Mouse (Mus musculus): ENCODE measurements around the gene Bcas3. TPM values are rescaled to one million over a fixed set of nuclear protein-coding genes. Genes with fewer than 3 reads are reported as not detected.

Bcas3 gene
- polyA plus RNA-seq, 1 experiment from 2014 or later = 16.7 TPM

GRCm38 (mm10) chr11:85800380-85800779 lies 447.4 kb downstream of the Bcas3 start:
- H3K4me3 ChIP-seq (replicated peaks) = no peak overlapping the region
- H3K9ac ChIP-seq = no peak overlapping the region
- H3K27me3 ChIP-seq (replicated peaks) = 0 out of 2 replicates have a peak, but pooled peaks cover 7% of the 10 kb centered on the region
- no peaks in the 10 kb centered on the region for H3K36me3 ChIP-seq
- 69% methylated on average over 11 of the region's 11 CpGs for WGBS
- no peak for ATAC-seq (ENCODE audit: insufficient read depth, low FRiP score, low read depth)
- H3K9me3 ChIP-seq = no peaks in the 10 kb centered on the region
- H3K4me2 ChIP-seq = no peak overlapping the region
- no peak overlapping the region for H3K27ac ChIP-seq
- H3K4me1 ChIP-seq = no peaks in the 10 kb centered on the region

- no peak overlapping the region for H3K27ac ChIP-seq
- H3K9me3 ChIP-seq = no peaks in the 10 kb centered on the region
- 47% methylated on average over 5 of the region's 5 CpGs for whole genome bisulfite sequencing
- no peak overlapping the region for H3K4me3 ChIP-seq (replicated peaks)
- no peaks in the 10 kb centered on the region for H3K36me3 ChIP-seq
- no peaks in the 10 kb centered on the region for H3K27me3 ChIP-seq (replicated peaks)
- ATAC-seq (ENCODE audit: insufficient read depth, low FRiP score, low read depth) = peak; percentile 93
- H3K4me2 ChIP-seq = no peak overlapping the region
- H3K9ac ChIP-seq = no peak overlapping the region
- H3K4me1 ChIP-seq = no peaks in the 10 kb centered on the region
Observed at GRCm38 (mm10) chr11:85804048-85804447, 451.1 kb downstream of the Bcas3 start.

GRCm38 (mm10) chr11:85805779-85806178 lies 452.8 kb downstream of the Bcas3 start:
- no peak overlapping the region for H3K4me3 ChIP-seq (replicated peaks)
- WGBS = 95% methylated on average over 1 of the region's 1 CpGs
- H3K4me1 ChIP-seq = no peaks in the 10 kb centered on the region
- no peaks in the 10 kb centered on the region for H3K9me3 ChIP-seq
- no peaks in the 10 kb centered on the region for H3K36me3 ChIP-seq
- ATAC-seq (ENCODE audit: insufficient read depth, low FRiP score, low read depth) = no peak
- H3K9ac ChIP-seq = no peak overlapping the region
- H3K27me3 ChIP-seq (replicated peaks) = no peaks in the 10 kb centered on the region
- no peak overlapping the region for H3K27ac ChIP-seq
- no peak overlapping the region for H3K4me2 ChIP-seq

GRCm38 (mm10) chr11:85807353-85807752 lies 454.4 kb downstream of the Bcas3 start:
- Histone ChIP-seq H3K9me3 (no peaks in the 10 kb centered on the region), H3K4me1 (no peaks in the 10 kb centered on the region), H3K27ac (no peak overlapping the region), H3K4me2 (no peak overlapping the region), H3K36me3 (no peaks in the 10 kb centered on the region), H3K27me3 (replicated peaks) (no peaks in the 10 kb centered on the region), H3K4me3 (replicated peaks) (no peak overlapping the region), H3K9ac (no peak overlapping the region)
- no peak for ATAC-seq (ENCODE audit: insufficient read depth, low FRiP score, low read depth)
- 65% methylated on average over 11 of the region's 11 CpGs for WGBS

- 59% methylated on average over 4 of the region's 4 CpGs for WGBS
- no peak overlapping the region for H3K9ac ChIP-seq
- peaks cover 11% of the 10 kb centered on the region; the same call in 1 of the 2 replicates for H3K4me1 ChIP-seq
Observed at GRCm38 (mm10) chr11:85811229-85811628, 458.3 kb downstream of the Bcas3 start.

GRCm38 (mm10) chr11:85811676-85812075 lies 458.7 kb downstream of the Bcas3 start:
- H3K36me3 ChIP-seq = no peaks in the 10 kb centered on the region
- H3K27ac ChIP-seq = no peak overlapping the region
- no peaks in the 10 kb centered on the region for H3K9me3 ChIP-seq
- H3K4me1 ChIP-seq = peaks cover 11% of the 10 kb centered on the region; the same call in 1 of the 2 replicates
- no peak overlapping the region for H3K4me2 ChIP-seq
- no peak for ATAC-seq (ENCODE audit: insufficient read depth, low FRiP score, low read depth)
- H3K4me3 ChIP-seq (replicated peaks) = no peak overlapping the region
- no peaks in the 10 kb centered on the region for H3K27me3 ChIP-seq (replicated peaks)
- 87% methylated on average over 5 of the region's 5 CpGs for WGBS
- no peak overlapping the region for H3K9ac ChIP-seq

More at GRCm38 (mm10) chr11:85811229-85811628, 458.3 kb downstream of the Bcas3 start:
- H3K4me3 ChIP-seq (replicated peaks) = no peak overlapping the region
- no peaks in the 10 kb centered on the region for H3K9me3 ChIP-seq
- H3K27ac ChIP-seq = no peak overlapping the region
- no peak overlapping the region for H3K4me2 ChIP-seq
- H3K36me3 ChIP-seq = no peaks in the 10 kb centered on the region
- no peak for ATAC-seq (ENCODE audit: insufficient read depth, low FRiP score, low read depth)
- H3K27me3 ChIP-seq (replicated peaks) = no peaks in the 10 kb centered on the region

- WGBS = 76% methylated on average over 12 of the region's 12 CpGs
- Histone ChIP-seq H3K27ac (no peak overlapping the region), H3K4me1 (peaks cover 11% of the 10 kb centered on the region; the same call in 1 of the 2 replicates), H3K9ac (no peak overlapping the region), H3K27me3 (replicated peaks) (no peaks in the 10 kb centered on the region), H3K36me3 (no peaks in the 10 kb centered on the region), H3K4me2 (no peak overlapping the region), H3K4me3 (replicated peaks) (no peak overlapping the region), H3K9me3 (no peaks in the 10 kb centered on the region)
- ATAC-seq (ENCODE audit: insufficient read depth, low FRiP score, low read depth) = no peak
Observed at GRCm38 (mm10) chr11:85812201-85812966, 459.4 kb downstream of the Bcas3 start.

- H3K4me1 ChIP-seq = peaks cover 19% of the 10 kb centered on the region; the same call in 1 of the 2 replicates
- no peak overlapping the region for H3K4me3 ChIP-seq (replicated peaks)
- 26% methylated on average over 4 of the region's 4 CpGs for WGBS
- H3K27me3 ChIP-seq (replicated peaks) = no peaks in the 10 kb centered on the region
- H3K9ac ChIP-seq = no peak overlapping the region
- H3K9me3 ChIP-seq = no peaks in the 10 kb centered on the region
- H3K4me2 ChIP-seq = no peak overlapping the region
- ATAC-seq (ENCODE audit: insufficient read depth, low FRiP score, low read depth) = no peak
- H3K36me3 ChIP-seq = no peaks in the 10 kb centered on the region
- H3K27ac ChIP-seq = no peak overlapping the region
Observed at GRCm38 (mm10) chr11:85814678-85815077, 461.7 kb downstream of the Bcas3 start.

GRCm38 (mm10) chr11:85816471-85816870 lies 463.5 kb downstream of the Bcas3 start:
- 68% methylated on average over 5 of the region's 5 CpGs for WGBS
- no peaks in the 10 kb centered on the region for H3K36me3 ChIP-seq
- no peak for ATAC-seq (ENCODE audit: insufficient read depth, low FRiP score, low read depth)
- no peak overlapping the region for H3K27ac ChIP-seq
- H3K9ac ChIP-seq = no peak overlapping the region
- H3K4me1 ChIP-seq = peaks cover 19% of the 10 kb centered on the region; the same call in 1 of the 2 replicates
- no peak overlapping the region for H3K4me2 ChIP-seq
- no peaks in the 10 kb centered on the region for H3K9me3 ChIP-seq
- H3K4me3 ChIP-seq (replicated peaks) = no peak overlapping the region
- H3K27me3 ChIP-seq (replicated peaks) = no peaks in the 10 kb centered on the region

- Histone ChIP-seq H3K36me3 (no peaks in the 10 kb centered on the region), H3K4me3 (replicated peaks) (no peak overlapping the region), H3K4me1 (peaks cover 16% of the 10 kb centered on the region; the same call in 1 of the 2 replicates), H3K9me3 (no peaks in the 10 kb centered on the region), H3K9ac (no peak overlapping the region), H3K4me2 (no peak overlapping the region), H3K27me3 (replicated peaks) (no peaks in the 10 kb centered on the region), H3K27ac (no peak overlapping the region)
- ATAC-seq (ENCODE audit: insufficient read depth, low FRiP score, low read depth) = no peak
- 60% methylated on average over 3 of the region's 3 CpGs for WGBS
Observed at GRCm38 (mm10) chr11:85818401-85818800, 465.4 kb downstream of the Bcas3 start.

- 85% methylated on average over 3 of the region's 3 CpGs for WGBS
- peaks cover under 1% of the 10 kb centered on the region; the same call in 1 of the 2 replicates for H3K27me3 ChIP-seq (replicated peaks)
- 0 out of 2 replicates have a peak, but pooled peaks cover 17% of the 10 kb centered on the region for H3K4me1 ChIP-seq
- no peaks in the 10 kb centered on the region for H3K9me3 ChIP-seq
- no peak overlapping the region for H3K27ac ChIP-seq
- H3K4me3 ChIP-seq (replicated peaks) = no peak overlapping the region
- H3K9ac ChIP-seq = no peak overlapping the region
- no peaks in the 10 kb centered on the region for H3K36me3 ChIP-seq
- H3K4me2 ChIP-seq = no peak overlapping the region
- ATAC-seq (ENCODE audit: insufficient read depth, low FRiP score, low read depth) = no peak
Observed at GRCm38 (mm10) chr11:85820959-85821358, 468.0 kb downstream of the Bcas3 start.

GRCm38 (mm10) chr11:85821659-85822058 lies 468.7 kb downstream of the Bcas3 start:
- Histone ChIP-seq H3K4me2 (no peak overlapping the region), H3K4me1 (0 out of 2 replicates have a peak, but pooled peaks cover 17% of the 10 kb centered on the region), H3K9me3 (no peaks in the 10 kb centered on the region), H3K4me3 (replicated peaks) (no peak overlapping the region), H3K36me3 (no peaks in the 10 kb centered on the region), H3K9ac (no peak overlapping the region), H3K27ac (no peak overlapping the region), H3K27me3 (replicated peaks) (peaks cover 8% of the 10 kb centered on the region)
- WGBS = 89% methylated on average over 9 of the region's 9 CpGs
- no peak for ATAC-seq (ENCODE audit: insufficient read depth, low FRiP score, low read depth)

All from stomach, embryonic 15.5 days (tissue).